Mouse (Mus musculus) monocyte, adult 59 days (primary cell): ENCODE results near the gene H2al1d. TPM values are rescaled to one million over a fixed set of nuclear protein-coding genes. Genes with fewer than 3 reads are reported as not detected.

Experiments used
- total RNA-seq, 2 experiments: library from RNA; stranded (reverse); gene quantifications; one replicate each; pipeline ENCODE4 v1.2.4; 2023

The H2al1d gene
- total RNA-seq: not detected

GRCm38 (mm10) chrX:11308524-11308923 lies at the start of gene H2al1d:
H2al1d (plus strand) TSS chrX:11308824.

GRCm38 (mm10) chrX:11298957-11299356 lies 9.7 kb upstream of the H2al1d start, which contains the start of gene H2al1a:
H2al1a (plus strand) TSS chrX:11299257.

GRCm38 (mm10) chrX:11302132-11302531 lies 6.5 kb upstream of the H2al1d start, which contains the start of gene H2al1b:
H2al1b (plus strand) TSS chrX:11302432.

GRCm38 (mm10) chrX:11305355-11305754 lies 3.3 kb upstream of the H2al1d start, which contains the start of gene H2al1c:
H2al1c (plus strand) TSS chrX:11305655.

GRCm38 (mm10) chrX:11311634-11312033 lies 3.0 kb downstream of the H2al1d start, which contains the start of gene H2al1e:
H2al1e (plus strand) TSS chrX:11311934.

GRCm38 (mm10) chrX:11314858-11315257 lies 6.2 kb downstream of the H2al1d start, which contains the start of gene H2al1f:
H2al1f (plus strand) TSS chrX:11315158.

GRCm38 (mm10) chrX:11317956-11318355 lies 9.3 kb downstream of the H2al1d start, which contains the start of gene H2al1g:
H2al1g (plus strand) TSS chrX:11318256.

GRCm38 (mm10) chrX:11321192-11321591 lies 12.6 kb downstream of the H2al1d start, which contains the start of gene H2al1h:
H2al1h (plus strand) TSS chrX:11321492.

GRCm38 (mm10) chrX:11324359-11324758 lies 15.7 kb downstream of the H2al1d start, which contains the start of gene H2al1i:
H2al1i (plus strand) TSS chrX:11324659.

GRCm38 (mm10) chrX:11327522-11327921 lies 18.9 kb downstream of the H2al1d start, which contains the start of gene H2al1j:
H2al1j (plus strand) TSS chrX:11327822.

Other genes starting within 250 kb of the H2al1d start
- not detected for gene H2al1a, start 9.6 kb upstream of the H2al1d start, total RNA-seq
- not detected for gene H2al1b, start 6.4 kb upstream of the H2al1d start, total RNA-seq
- not detected for gene H2al1c, start 3.2 kb upstream of the H2al1d start, total RNA-seq
- not detected for gene H2al1e, start 3.1 kb downstream of the H2al1d start, total RNA-seq
- not detected for gene H2al1f, start 6.3 kb downstream of the H2al1d start, total RNA-seq
- gene H2al1g, start 9.4 kb downstream of the H2al1d start, total RNA-seq: not detected
- not detected for gene H2al1h, start 12.7 kb downstream of the H2al1d start, total RNA-seq
- not detected for gene H2al1i, start 15.8 kb downstream of the H2al1d start, total RNA-seq
- gene H2al1j, start 19.0 kb downstream of the H2al1d start, total RNA-seq: not detected